Mouse (Mus musculus) neural tube, embryonic 12.5 days (tissue): ENCODE results near the gene Rnf224. TPM values are rescaled to one million over a fixed set of nuclear protein-coding genes. Genes with fewer than 3 reads are reported as not detected.
A peak's percentile ranks its signal among the peaks of the same experiment; 100 is the strongest.

Experiments
- ATAC-seq: fragments of 200-750 bp; cut with Nextera tagmentation; 2 replicates; pipeline ENCODE4 v1.8.0; 2017; ENCODE audit warnings: low read depth, mild to moderate bottlenecking, moderate TSS enrichment, moderate library complexity; ENCODE audit not compliant: low FRiP score
- H3K27ac ChIP-seq: fragments of 300-500 bp; sonication (generic); 2 replicates; pipeline ENCODE4 v1.5.1; 2016
- H3K27me3 ChIP-seq: fragments of 300-500 bp; sonication (generic); replicated peaks from 2 replicates; pipeline ENCODE4 v1.6.1; 2016; ENCODE audit warnings: mild to moderate bottlenecking
- H3K36me3 ChIP-seq: fragments of 300-500 bp; sonication (generic); 2 replicates; pipeline ENCODE4 v1.6.1; 2016; ENCODE audit warnings: mild to moderate bottlenecking
- H3K4me1 ChIP-seq: fragments of 300-500 bp; sonication (generic); 2 replicates; pipeline ENCODE4 v1.6.1; 2016
- H3K4me2 ChIP-seq: fragments of 300-500 bp; sonication (generic); replicated peaks from 2 replicates; pipeline ENCODE4 v1.6.1; 2016; ENCODE audit warnings: mild to moderate bottlenecking
- H3K4me3 ChIP-seq: fragments of 300-500 bp; sonication (generic); 2 replicates; pipeline ENCODE4 v1.5.1; 2016
- H3K9ac ChIP-seq: fragments of 300-500 bp; sonication (generic); 2 replicates; pipeline ENCODE4 v1.6.1; 2016; ENCODE audit warnings: mild to moderate bottlenecking
- H3K9me3 ChIP-seq: fragments of 300-500 bp; sonication (generic); 2 replicates; pipeline ENCODE4 v1.6.1; 2016; ENCODE audit warnings: mild to moderate bottlenecking
- WGBS: fragments of 180-500 bp; shearing (Covaris S2); methylation state at CpG from one replicate; pipeline ENCODE4 v1.1.7; 2016; 5-methylcytosine and 5-hydroxymethylcytosine counted together
- polyA plus RNA-seq: library from polyadenylated mRNA; unstranded; fragments of >200 nt; fragmentation: Nextera tagmentation; extraction: Ambion mirVana; gene quantifications from 2 replicates; pipeline ENCODE4 v1.2.1, GENCODE M21; 2016

Rnf224 gene
- polyA plus RNA-seq, 1 experiment from 2014 or later = not detected

GRCm38 (mm10) chr2:25223681-25224491 is 12.7 kb downstream of the Rnf224 start:
- peak overlapping the region; percentile 74 for H3K27ac ChIP-seq
- H3K4me2 ChIP-seq = peak overlapping the region; percentile 98
- H3K4me3 ChIP-seq = peak overlapping the region; percentile 90
- H3K9me3 ChIP-seq = no peaks in the 10 kb centered on the region
- peaks cover 21% of the 10 kb centered on the region for H3K4me1 ChIP-seq
- peaks cover 5% of the 10 kb centered on the region; the same call in 1 of the 2 replicates for H3K36me3 ChIP-seq
- H3K9ac ChIP-seq = peak overlapping the region; percentile 79
- peak; percentile 31 for ATAC-seq
- H3K27me3 ChIP-seq = no peaks in the 10 kb centered on the region
- 3% methylated on average over 53 of the region's 53 CpGs for WGBS

DNA sequence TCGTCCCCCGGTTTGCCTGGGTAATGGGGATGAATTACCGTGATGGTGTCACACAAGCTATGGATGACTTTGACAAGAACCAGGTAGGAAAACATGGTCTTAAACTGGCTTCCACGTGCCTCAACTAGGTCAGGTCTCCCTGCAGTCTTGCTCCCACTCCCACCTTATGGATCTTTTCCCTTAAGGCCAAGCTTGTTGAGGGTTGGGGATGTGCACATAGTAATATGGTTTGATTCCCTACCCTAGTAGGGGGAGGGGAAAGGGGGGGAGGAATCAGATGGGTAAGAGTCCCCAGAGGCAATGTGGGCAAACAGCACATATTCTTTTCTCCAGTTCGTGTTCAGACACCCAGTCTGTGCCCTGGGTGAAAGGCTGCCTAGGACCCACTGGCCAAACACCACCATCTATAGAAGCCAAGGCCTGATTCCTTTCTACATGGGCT is 15.2 kb downstream of the Rnf224 start:
- Histone ChIP-seq H3K27ac (no peak overlapping the region), H3K4me3 (no peak overlapping the region), H3K4me1 (peaks cover 23% of the 10 kb centered on the region), H3K4me2 (no peak overlapping the region), H3K9me3 (no peaks in the 10 kb centered on the region), H3K9ac (no peak overlapping the region), H3K36me3 (peaks cover 5% of the 10 kb centered on the region; the same call in 1 of the 2 replicates), H3K27me3 (no peaks in the 10 kb centered on the region)
- ATAC-seq = no peak
- 66% methylated on average over 5 of the region's 5 CpGs for WGBS

GRCm38 (mm10) chr2:25218445-25218844 is 18.1 kb downstream of the Rnf224 start, which contains the start of gene Fam166a:
Fam166a (plus strand) TSS chr2:25218745.
- no peak within 1 kb of the TSS for H3K27ac ChIP-seq

GRCm38 (mm10) chr2:25217666-25218065 is 18.9 kb downstream of the Rnf224 start:
- Histone ChIP-seq H3K27ac (no peak overlapping the region), H3K4me2 (no peak overlapping the region), H3K9ac (no peak overlapping the region), H3K9me3 (no peaks in the 10 kb centered on the region), H3K27me3 (peaks cover 14% of the 10 kb centered on the region; the same call in 1 of the 2 replicates), H3K36me3 (peaks cover 5% of the 10 kb centered on the region; the same call in 1 of the 2 replicates), H3K4me3 (no peak overlapping the region), H3K4me1 (peaks cover 6% of the 10 kb centered on the region; the same call in 1 of the 2 replicates)
- no peak for ATAC-seq
- 62% methylated on average over 2 of the region's 2 CpGs for WGBS

More at GRCm38 (mm10) chr2:25218445-25218844, 18.1 kb downstream of the Rnf224 start, which contains the start of gene Fam166a:
- peaks cover 5% of the 10 kb centered on the region; the same call in 1 of the 2 replicates for H3K36me3 ChIP-seq
- H3K9me3 ChIP-seq = no peaks in the 10 kb centered on the region
- H3K4me2 ChIP-seq = no peak within 1 kb of the TSS
- no peak for ATAC-seq
- H3K4me1 ChIP-seq = peaks cover 10% of the 10 kb centered on the region
- 0 out of 2 replicates have a peak, but pooled peaks cover 7% of the 10 kb centered on the region for H3K27me3 ChIP-seq
- no peak within 1 kb of the TSS for H3K9ac ChIP-seq
- no peak within 1 kb of the TSS for H3K4me3 ChIP-seq

- Histone ChIP-seq H3K27me3 (peaks cover 14% of the 10 kb centered on the region; the same call in 1 of the 2 replicates), H3K9me3 (no peaks in the 10 kb centered on the region), H3K9ac (no peak within 1 kb of the TSS), H3K4me3 (no peak within 1 kb of the TSS), H3K27ac (no peak within 1 kb of the TSS), H3K4me2 (no peak within 1 kb of the TSS), H3K36me3 (no peaks in the 10 kb centered on the region), H3K4me1 (peaks cover 17% of the 10 kb centered on the region)
- ATAC-seq = no peak
- 80% methylated on average over 3 of the region's 3 CpGs for WGBS
Measured at GRCm38 (mm10) chr2:25214444-25214843, 22.1 kb downstream of the Rnf224 start, which contains the start of gene Stpg3. Stpg3 (minus strand) TSS chr2:25214637.

- peaks cover 16% of the 10 kb centered on the region for H3K4me1 ChIP-seq
- H3K27ac ChIP-seq = no peak overlapping the region
- H3K27me3 ChIP-seq = peaks cover 14% of the 10 kb centered on the region; the same call in 1 of the 2 replicates
- WGBS = 69% methylated on average over 23 of the region's 23 CpGs
- H3K4me2 ChIP-seq = no peak overlapping the region
- ATAC-seq = no peak
- H3K9ac ChIP-seq = no peak overlapping the region
- H3K9me3 ChIP-seq = no peaks in the 10 kb centered on the region
- no peak overlapping the region for H3K4me3 ChIP-seq
- peaks cover 1% of the 10 kb centered on the region; the same call in 1 of the 2 replicates for H3K36me3 ChIP-seq
Measured at GRCm38 (mm10) chr2:25213266-25213865, 23.2 kb downstream of the Rnf224 start.

- H3K4me2 ChIP-seq = peak within 1 kb of the TSS; percentile 93
- WGBS = under 1% methylated on average over 44 of the region's 44 CpGs
Measured at GRCm38 (mm10) chr2:25211121-25211670, 25.4 kb downstream of the Rnf224 start, which contains the start of gene Nelfb. Nelfb (minus strand) TSS chr2:25211489.

GRCm38 (mm10) chr2:25210686-25211085 is 25.9 kb downstream of the Rnf224 start:
- peak overlapping the region; percentile 76 for H3K9ac ChIP-seq
- H3K9me3 ChIP-seq = no peaks in the 10 kb centered on the region
- H3K4me1 ChIP-seq = peaks cover 20% of the 10 kb centered on the region
- H3K27ac ChIP-seq = 0 out of 2 replicates have a peak overlapping the region, but pooled peaks have one; percentile 33
- peaks cover 14% of the 10 kb centered on the region; the same call in 1 of the 2 replicates for H3K27me3 ChIP-seq
- WGBS = under 1% methylated on average over 24 of the region's 24 CpGs
- H3K4me3 ChIP-seq = peak overlapping the region; percentile 65
- H3K4me2 ChIP-seq = peak overlapping the region; percentile 93
- peak; percentile 51; the same call in 1 of the 2 replicates for ATAC-seq
- peaks cover 25% of the 10 kb centered on the region for H3K36me3 ChIP-seq

More at GRCm38 (mm10) chr2:25211121-25211670, 25.4 kb downstream of the Rnf224 start, which contains the start of gene Nelfb:
- Histone ChIP-seq H3K27me3 (peaks cover 14% of the 10 kb centered on the region; the same call in 1 of the 2 replicates), H3K9ac (peak within 1 kb of the TSS; percentile 76), H3K9me3 (no peaks in the 10 kb centered on the region), H3K36me3 (peaks cover 20% of the 10 kb centered on the region; the same call in 1 of the 2 replicates), H3K4me1 (peaks cover 20% of the 10 kb centered on the region), H3K27ac (0 out of 2 replicates have a peak within 1 kb of the TSS, but pooled peaks have one; percentile 33), H3K4me3 (peak within 1 kb of the TSS; percentile 65)
- peak; percentile 90 for ATAC-seq

DNA sequence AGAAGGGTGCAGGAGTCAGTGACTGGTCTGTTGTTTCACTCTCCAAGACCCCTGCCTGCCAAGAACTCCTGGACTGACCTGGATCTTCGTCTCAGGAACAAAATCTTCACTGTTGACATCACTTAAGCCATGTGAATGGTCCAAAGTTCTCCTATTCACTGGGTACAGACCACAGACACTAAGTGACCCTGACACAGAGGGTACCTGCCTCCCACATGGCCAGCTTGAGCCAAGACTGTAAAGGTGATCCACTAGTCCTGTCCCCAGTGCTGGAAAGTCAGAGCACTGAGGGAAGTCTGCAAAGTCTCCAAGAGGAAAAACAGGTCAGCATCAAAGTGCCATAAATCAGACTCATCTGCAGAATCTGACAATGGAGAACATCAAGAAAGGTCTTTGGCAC is 29.0 kb downstream of the Rnf224 start:
- no peak for ATAC-seq

GRCm38 (mm10) chr2:25203631-25204214 is 32.9 kb downstream of the Rnf224 start:
- Histone ChIP-seq H3K4me2 (no peak overlapping the region), H3K4me3 (no peak overlapping the region), H3K36me3 (peaks cover 89% of the 10 kb centered on the region), H3K9me3 (no peaks in the 10 kb centered on the region), H3K4me1 (0 out of 2 replicates have a peak, but pooled peaks cover 4% of the 10 kb centered on the region), H3K27me3 (no peaks in the 10 kb centered on the region), H3K9ac (no peak overlapping the region), H3K27ac (no peak overlapping the region)
- ATAC-seq = no peak
- 66% methylated on average over 4 of the region's 4 CpGs for WGBS

More for the DNA sequence above, 29.0 kb downstream of the Rnf224 start:
- H3K27ac ChIP-seq = no peak overlapping the region
- H3K36me3 ChIP-seq = peaks cover 54% of the 10 kb centered on the region
- no peaks in the 10 kb centered on the region for H3K9me3 ChIP-seq
- WGBS = 87% methylated on average over 1 of the region's 1 CpGs
- H3K27me3 ChIP-seq = 0 out of 2 replicates have a peak, but pooled peaks cover under 1% of the 10 kb centered on the region
- no peak overlapping the region for H3K4me3 ChIP-seq
- no peak overlapping the region for H3K4me2 ChIP-seq
- no peak overlapping the region for H3K9ac ChIP-seq
- H3K4me1 ChIP-seq = peaks cover 20% of the 10 kb centered on the region

DNA sequence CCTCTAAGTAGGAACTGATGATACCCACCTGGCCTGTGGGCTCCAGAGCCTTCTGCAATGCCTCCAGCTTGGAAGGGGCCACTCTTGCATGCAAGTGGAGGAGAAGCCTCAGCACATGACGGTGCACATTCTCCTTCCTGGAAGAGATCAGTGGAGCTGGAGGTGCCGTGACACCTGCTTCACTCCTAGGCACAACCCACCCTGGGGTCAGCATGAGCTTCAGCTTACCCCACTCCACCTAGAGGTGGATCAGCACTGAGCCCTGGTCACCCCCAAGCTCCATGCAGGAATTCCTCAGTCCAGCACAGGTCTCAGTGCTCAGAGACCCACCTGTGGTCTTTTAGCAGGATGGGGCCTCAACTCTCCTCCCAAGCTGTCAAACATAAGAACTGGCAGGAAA is 36.0 kb downstream of the Rnf224 start:
- Histone ChIP-seq H3K36me3 (peaks cover 74% of the 10 kb centered on the region), H3K9me3 (no peaks in the 10 kb centered on the region), H3K27ac (no peak overlapping the region), H3K27me3 (peaks cover 16% of the 10 kb centered on the region), H3K9ac (no peak overlapping the region), H3K4me2 (no peak overlapping the region), H3K4me1 (no peaks in the 10 kb centered on the region; the same call in 1 of the 2 replicates), H3K4me3 (no peak overlapping the region)
- WGBS = 96% methylated on average over 2 of the region's 2 CpGs
- ATAC-seq = no peak
